Mouse (Mus musculus) myocyte (in vitro differentiated cells): ENCODE results near the gene Haghl. TPM values are rescaled to one million over a fixed set of nuclear protein-coding genes. Genes with fewer than 3 reads are reported as not detected.
A peak's percentile ranks its signal among the peaks of the same experiment; 100 is the strongest.

ENCODE experiments used
- H3K27me3 ChIP-seq: one replicate; pipeline ENCODE4 v1.6.1; 2011; ENCODE audit not compliant: control insufficient read depth, insufficient read depth, insufficient read length
- H3K36me3 ChIP-seq: one replicate; pipeline ENCODE4 v1.6.1; 2011; ENCODE audit not compliant: control insufficient read depth, insufficient read depth
- H3K4me2 ChIP-seq: one replicate; pipeline ENCODE4 v1.6.1; 2011; ENCODE audit warnings: low read depth, control low read depth
- H3K4me3 ChIP-seq: one replicate; pipeline ENCODE4 v1.5.1; 2011; ENCODE audit warnings: mild to moderate bottlenecking, control low read depth, moderate library complexity
- H3K79me2 ChIP-seq: one replicate; pipeline ENCODE4 v1.6.1; 2011; ENCODE audit not compliant: control insufficient read depth, insufficient read depth
- H3ac ChIP-seq: one replicate; pipeline ENCODE4 v1.6.1; 2011; ENCODE audit not compliant: control insufficient read depth, insufficient read length
- CEBPB ChIP-seq: IDR thresholded peaks from 2 replicates; pipeline ENCODE4 v1.6.1; 2011; ENCODE audit warnings: mild to moderate bottlenecking, moderate library complexity; ENCODE audit not compliant: poor library complexity, insufficient read depth, severe bottlenecking
- E2F4 ChIP-seq: IDR thresholded peaks from one replicate; pipeline ENCODE4 v1.6.1; 2011; ENCODE audit warnings: mild to moderate bottlenecking, control low read depth, moderate library complexity; ENCODE audit not compliant: insufficient read depth
- MAX ChIP-seq: IDR thresholded peaks from one replicate; pipeline ENCODE4 v1.6.1; 2011; ENCODE audit warnings: low read depth, mild to moderate bottlenecking, control low read depth
- MYOD1 ChIP-seq, 3 experiments: IDR thresholded peaks; one replicate each; pipeline ENCODE4 v1.6.1; 2011; ENCODE audit warnings: control low read depth in 2 of 3, low read depth in 2 of 3, mild to moderate bottlenecking in 2 of 3, moderate library complexity in 1 of 3; ENCODE audit not compliant: insufficient read length in 2 of 3, control insufficient read depth in 1 of 3
- MYOG ChIP-seq, 3 experiments: IDR thresholded peaks; one replicate each; pipeline ENCODE4 v1.6.1; 2011; ENCODE audit warnings: control low read depth in 2 of 3, low read depth in 2 of 3, mild to moderate bottlenecking in 2 of 3; ENCODE audit not compliant: insufficient read length in 2 of 3, control insufficient read depth in 1 of 3, insufficient read depth in 1 of 3
- POLR2A ChIP-seq: IDR thresholded peaks from one replicate; pipeline ENCODE4 v1.6.1; 2011; ENCODE audit warnings: low read depth, mild to moderate bottlenecking, control low read depth, moderate library complexity; ENCODE audit not compliant: insufficient read length
- POLR2AphosphoS2 ChIP-seq: IDR thresholded peaks from one replicate; pipeline ENCODE4 v1.6.1; 2011; ENCODE audit warnings: low read depth, control low read depth; ENCODE audit not compliant: insufficient read length
- REST ChIP-seq: IDR thresholded peaks from one replicate; pipeline ENCODE4 v1.6.1; 2011; ENCODE audit warnings: mild to moderate bottlenecking, control low read depth, moderate library complexity; ENCODE audit not compliant: insufficient read depth, insufficient read length
- SRF ChIP-seq: IDR thresholded peaks from one replicate; pipeline ENCODE4 v1.6.1; 2011; ENCODE audit warnings: low read depth; ENCODE audit not compliant: control insufficient read depth, insufficient read length
- TCF12 ChIP-seq: IDR thresholded peaks from one replicate; pipeline ENCODE4 v1.6.1; 2011; ENCODE audit warnings: mild to moderate bottlenecking, control low read depth; ENCODE audit not compliant: poor library complexity, insufficient read depth, severe bottlenecking
- TCF3 ChIP-seq: IDR thresholded peaks from one replicate; pipeline ENCODE4 v1.6.1; 2011; ENCODE audit warnings: low read depth, control low read depth; ENCODE audit not compliant: insufficient read length
- USF1 ChIP-seq: IDR thresholded peaks from one replicate; pipeline ENCODE4 v1.6.1; 2011; ENCODE audit warnings: low read depth, mild to moderate bottlenecking, control low read depth, moderate library complexity
- polyA plus RNA-seq: library from polyadenylated mRNA; unstranded; fragments of >200 nt; fragmentation: generic; extraction: Trizol; gene quantifications from one replicate; pipeline ENCODE4 v1.2.1, GENCODE M21; 2012; ENCODE audit warnings: missing spikeins

The Haghl gene
- polyA plus RNA-seq, 1 experiment, result 29.8 TPM

DNA sequence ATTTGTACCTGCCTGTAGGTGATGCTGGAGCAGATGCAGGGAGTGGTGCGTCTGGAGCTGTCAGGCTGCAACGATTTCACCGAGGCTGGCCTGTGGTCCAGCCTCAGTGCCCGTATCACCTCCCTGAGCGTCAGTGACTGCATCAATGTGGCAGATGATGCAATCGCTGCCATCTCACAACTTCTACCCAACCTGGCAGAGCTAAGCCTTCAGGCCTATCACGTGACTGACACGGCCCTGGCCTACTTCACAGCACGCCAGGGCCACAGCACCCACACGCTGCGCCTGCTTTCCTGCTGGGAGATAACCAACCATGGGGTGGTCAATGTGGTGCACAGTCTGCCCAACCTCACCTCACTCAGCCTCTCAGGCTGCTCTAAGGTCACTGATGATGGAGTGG lies 32.2 kb upstream of the Haghl start:
- no peak for TF ChIP-seq MYOD1 (IDR thresholded peaks at IDR 0.05; ENCODE audit: control insufficient read depth in 1 of 3, insufficient read length in 2 of 3, low read depth in 2 of 3)
- no peak for TF ChIP-seq CEBPB
- TF ChIP-seq E2F4, result no peak
- TF ChIP-seq SRF, result no peak
- TF ChIP-seq POLR2A, result no peak
- TF ChIP-seq MAX, result no peak
- TF ChIP-seq USF1, result no peak
- TF ChIP-seq POLR2AphosphoS2, result no peak
- no peak for TF ChIP-seq TCF12
- TF ChIP-seq TCF3, result no peak
- no peak for TF ChIP-seq REST
- no peak for TF ChIP-seq MYOG (IDR thresholded peaks at IDR 0.05; ENCODE audit: control insufficient read depth in 1 of 3, insufficient read depth in 1 of 3, insufficient read length in 2 of 3, low read depth in 2 of 3)
- Histone ChIP-seq H3ac (no peak overlapping the region), H3K27me3 (no peaks in the 10 kb centered on the region), H3K36me3 (no peaks in the 10 kb centered on the region), H3K79me2 (no peaks in the 10 kb centered on the region), H3K4me2 (no peak overlapping the region), H3K4me3 (no peak overlapping the region)

DNA sequence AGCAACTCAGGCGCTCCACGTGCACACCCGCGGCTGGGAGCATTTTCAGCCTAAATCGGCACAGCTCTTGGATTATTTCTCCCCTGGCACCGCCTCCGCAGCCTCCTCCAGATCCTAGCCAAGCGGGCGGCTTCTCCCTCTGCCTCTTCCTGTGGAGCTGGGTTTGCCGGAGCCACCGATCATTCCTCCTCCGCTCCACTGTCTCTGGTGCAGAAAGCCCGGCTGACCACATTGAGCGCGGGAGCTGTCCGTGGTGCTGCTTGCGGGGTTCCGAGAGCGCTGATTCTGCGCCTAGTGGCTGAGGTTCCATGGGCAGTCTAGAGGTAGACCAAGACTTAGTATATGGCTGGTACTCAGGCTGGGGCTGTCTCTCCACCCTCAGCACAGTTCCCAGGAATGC lies 28.0 kb upstream of the Haghl start:
- H3K27me3 ChIP-seq, result no peaks in the 10 kb centered on the region
- H3K4me2 ChIP-seq, result no peak overlapping the region
- TF ChIP-seq MYOG (IDR thresholded peaks at IDR 0.05; ENCODE audit: control insufficient read depth in 1 of 3, insufficient read depth in 1 of 3, insufficient read length in 2 of 3, low read depth in 2 of 3), result peak in 1 of 3 experiments; percentile 14
- no peak for TF ChIP-seq MYOD1 (IDR thresholded peaks at IDR 0.05; ENCODE audit: control insufficient read depth in 1 of 3, insufficient read length in 2 of 3, low read depth in 2 of 3)
- TF ChIP-seq POLR2A, result no peak
- TF ChIP-seq POLR2AphosphoS2, result no peak
- no peak for TF ChIP-seq CEBPB
- no peak for TF ChIP-seq USF1
- TF ChIP-seq SRF, result no peak
- no peak for TF ChIP-seq TCF12
- no peak for TF ChIP-seq TCF3
- no peak for TF ChIP-seq MAX
- TF ChIP-seq E2F4, result no peak
- TF ChIP-seq REST, result peak; percentile 99
- H3K79me2 ChIP-seq, result no peaks in the 10 kb centered on the region
- H3K36me3 ChIP-seq, result no peaks in the 10 kb centered on the region
- H3ac ChIP-seq, result no peak overlapping the region
- no peak overlapping the region for H3K4me3 ChIP-seq

DNA sequence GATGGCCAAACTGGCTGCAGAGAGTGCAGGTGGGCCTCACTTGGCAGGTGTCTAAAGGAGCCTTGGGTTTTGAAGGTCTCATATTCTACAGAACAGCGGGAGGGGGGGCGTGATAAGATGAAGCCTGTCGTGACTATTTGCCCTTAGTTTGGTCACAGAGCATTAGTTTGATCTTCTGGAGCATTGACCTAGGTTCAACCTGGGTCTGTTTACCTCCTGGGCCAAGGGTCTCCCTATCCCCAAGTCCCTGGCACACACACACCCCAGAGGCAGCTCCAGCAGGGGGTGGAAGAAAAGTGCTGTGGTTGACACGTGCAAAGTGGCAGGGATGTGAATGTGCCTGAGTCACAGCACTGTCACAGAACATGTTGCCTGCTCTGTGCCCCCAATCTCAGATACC lies 25.4 kb upstream of the Haghl start:
- no peak overlapping the region for H3K4me3 ChIP-seq
- no peaks in the 10 kb centered on the region for H3K36me3 ChIP-seq
- H3K27me3 ChIP-seq, result no peaks in the 10 kb centered on the region
- no peak overlapping the region for H3K4me2 ChIP-seq
- H3ac ChIP-seq, result no peak overlapping the region
- TF ChIP-seq MYOG (IDR thresholded peaks at IDR 0.05; ENCODE audit: control insufficient read depth in 1 of 3, insufficient read depth in 1 of 3, insufficient read length in 2 of 3, low read depth in 2 of 3) (no peak), TCF3 (no peak), MAX (no peak), MYOD1 (IDR thresholded peaks at IDR 0.05; ENCODE audit: control insufficient read depth in 1 of 3, insufficient read length in 2 of 3, low read depth in 2 of 3) (no peak), USF1 (no peak), CEBPB (no peak), POLR2A (no peak), POLR2AphosphoS2 (no peak), REST (no peak), SRF (no peak), TCF12 (no peak), E2F4 (no peak)
- no peaks in the 10 kb centered on the region for H3K79me2 ChIP-seq

DNA sequence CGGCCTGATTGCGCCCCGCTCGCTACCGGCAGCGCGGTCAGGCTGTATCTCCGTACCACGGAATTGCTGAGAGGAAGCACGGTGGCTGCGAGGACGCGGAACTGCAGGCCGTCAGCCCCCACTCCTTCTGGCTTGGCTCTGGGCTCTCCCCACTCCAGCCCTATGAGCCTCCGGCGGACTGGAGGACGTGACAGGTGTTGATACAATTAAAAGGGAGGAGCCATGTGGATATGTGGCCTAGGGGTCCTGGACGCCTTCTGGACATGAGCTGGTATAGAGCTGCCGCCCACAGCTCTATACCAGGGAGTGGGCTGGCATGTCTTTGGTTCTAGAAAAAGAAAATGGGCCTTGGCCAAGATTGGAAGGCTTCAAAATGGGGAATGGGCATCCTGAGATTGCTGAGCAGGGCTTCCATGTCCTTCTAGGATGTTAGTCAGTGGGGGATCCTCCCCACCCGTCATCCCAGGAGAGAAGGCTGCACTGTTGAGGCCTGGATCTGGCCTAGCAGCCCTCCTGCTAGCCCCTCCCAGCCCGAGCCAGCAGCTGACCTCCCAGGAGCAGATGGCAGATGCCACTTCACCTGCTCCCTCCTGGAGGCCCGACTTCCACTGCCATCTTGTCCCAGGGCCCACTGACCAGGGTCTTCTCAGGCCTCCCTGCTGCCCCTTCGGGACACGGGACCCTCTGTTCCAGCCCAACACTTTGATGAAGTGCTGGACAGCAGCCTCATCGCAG lies 24.3 kb upstream of the Haghl start:
- H3K36me3 ChIP-seq, result no peaks in the 10 kb centered on the region
- H3K27me3 ChIP-seq, result no peaks in the 10 kb centered on the region
- TF ChIP-seq MYOG (IDR thresholded peaks at IDR 0.05; ENCODE audit: control insufficient read depth in 1 of 3, insufficient read depth in 1 of 3, insufficient read length in 2 of 3, low read depth in 2 of 3), result peak in 2 of 3 experiments; percentile 51 to 74
- no peak for TF ChIP-seq TCF12
- TF ChIP-seq MYOD1 (IDR thresholded peaks at IDR 0.05; ENCODE audit: control insufficient read depth in 1 of 3, insufficient read length in 2 of 3, low read depth in 2 of 3), result peak in 2 of 3 experiments; percentile 23 to 31
- no peak for TF ChIP-seq USF1
- no peaks in the 10 kb centered on the region for H3K79me2 ChIP-seq
- peak overlapping the region; percentile 38 for H3ac ChIP-seq
- H3K4me3 ChIP-seq, result peak overlapping the region; percentile 26
- peak overlapping the region; percentile 77 for H3K4me2 ChIP-seq
